Mouse (Mus musculus) frontal cortex, adult 2 months (tissue): ENCODE results near the gene Nol3. TPM values are rescaled to one million over a fixed set of nuclear protein-coding genes. Genes with fewer than 3 reads are reported as not detected.
A peak's percentile ranks its signal among the peaks of the same experiment; 100 is the strongest.
"Not testable (repeated sequence)": the region's sequence is repeated elsewhere in the genome, so short reads cannot be mapped to it uniquely, and the experiment has no call there.

Experiments used
- DNase-seq, 2 experiments: peaks; one replicate each; pipeline ENCODE4 v3.0.0; 2022; ENCODE audit warnings: low spot score in 1 of 2; ENCODE audit errors: extremely low spot score in 1 of 2
- polyA plus RNA-seq: library from polyadenylated mRNA; depleted of rRNA; stranded (reverse); fragments of >200 nt; gene quantifications from 2 replicates; pipeline ENCODE4 v1.2.3, GENCODE M21; 2012

Gene Nol3
- polyA plus RNA-seq, 1 experiment, result 13.4 TPM

DNA sequence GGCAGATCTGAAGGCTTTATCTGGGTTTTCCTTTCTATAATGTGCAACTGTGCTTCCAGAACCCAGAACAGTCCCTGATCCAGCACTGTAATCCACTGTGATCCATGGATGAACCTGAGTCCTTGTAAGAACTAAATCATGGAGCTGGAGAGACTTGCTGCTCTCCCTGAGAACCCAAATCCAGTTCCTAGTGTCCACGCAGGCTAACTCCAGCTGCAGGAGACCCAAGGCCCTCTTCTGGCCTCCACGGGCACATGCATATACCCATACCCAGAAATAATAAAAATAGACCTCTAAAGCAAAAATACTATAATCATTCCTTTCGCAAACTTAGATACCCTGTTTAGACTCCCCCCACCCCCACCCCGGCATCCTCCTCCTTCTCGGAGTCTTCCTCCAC, 12.3 kb downstream of the Nol3 start:
- DNase-seq, result no peak

DNA sequence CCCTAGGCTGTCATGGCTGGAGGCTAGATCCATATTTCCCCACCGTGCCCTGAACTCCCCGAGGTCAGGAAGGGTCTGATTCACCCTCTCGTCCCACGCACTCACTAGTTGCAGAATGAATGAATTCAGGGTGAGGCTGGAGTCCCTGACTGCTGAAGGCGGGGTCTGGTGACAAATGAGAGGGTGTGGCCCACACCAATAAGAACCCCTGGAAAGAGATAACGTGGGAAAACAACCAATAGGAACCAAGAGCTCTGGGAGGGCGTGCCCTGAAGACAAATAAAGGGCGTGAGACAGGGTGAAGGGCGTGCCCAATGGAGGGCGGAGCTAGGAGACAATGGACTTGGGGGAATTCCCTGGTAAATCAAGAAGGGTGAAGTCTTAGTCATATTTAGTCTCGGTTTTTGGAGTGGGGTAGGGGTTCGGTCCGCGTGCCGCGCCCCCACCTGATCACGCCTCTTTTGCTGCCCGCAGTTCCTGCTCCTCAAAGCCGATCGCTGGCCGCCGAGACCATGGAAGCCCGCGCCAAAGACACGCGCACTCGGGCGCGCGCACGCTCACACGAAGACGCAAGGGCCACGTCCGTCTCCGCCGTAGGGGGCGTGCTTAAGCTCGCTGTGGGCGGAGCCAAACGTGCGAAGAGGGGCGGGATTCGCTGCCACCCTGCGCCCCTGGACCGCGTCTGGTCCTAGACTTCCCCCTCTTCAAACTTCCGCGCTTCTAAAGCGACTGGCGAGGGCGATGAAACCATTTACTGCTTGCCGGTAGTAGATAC, 13.2 kb downstream of the Nol3 start:
- DNase-seq, result peak; percentile 90 to 95

DNA sequence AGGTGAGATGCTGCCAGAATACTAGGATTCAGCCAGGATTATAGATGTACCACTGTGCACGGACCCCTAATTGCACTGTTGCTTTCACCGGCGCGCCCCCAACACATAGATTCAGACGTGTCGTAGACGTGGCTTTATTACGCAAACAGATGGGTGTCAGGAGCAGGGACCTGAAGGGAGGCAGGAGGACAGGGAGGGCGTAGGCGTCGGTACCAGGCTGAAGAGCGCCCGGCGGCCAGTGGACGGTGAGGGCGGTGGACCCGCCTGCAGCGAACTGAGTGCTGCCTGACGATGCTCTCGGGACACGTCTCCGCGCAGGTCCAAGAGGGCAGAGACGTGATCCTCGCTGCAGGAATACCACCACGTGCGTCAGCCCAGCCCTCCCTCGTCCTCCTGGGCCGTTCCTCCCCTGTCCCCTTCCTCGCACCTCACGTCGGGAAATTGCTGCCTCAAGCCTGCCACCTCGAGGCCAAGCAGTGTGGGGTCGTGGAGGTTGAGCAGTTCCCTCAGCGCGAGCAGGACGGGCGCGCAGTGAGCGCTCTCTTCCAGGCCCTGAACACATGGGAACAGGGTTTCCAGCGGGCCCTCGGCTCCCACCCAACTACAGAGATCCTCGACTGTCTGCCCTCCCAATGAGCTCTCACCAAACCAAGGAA, 14.0 kb downstream of the Nol3 start, which contains the start of gene 4931428F04Rik:
4931428F04Rik (minus strand) TSS at position 60 of the 656 bp plus-strand sequence.
- DNase-seq, result no peak

DNA sequence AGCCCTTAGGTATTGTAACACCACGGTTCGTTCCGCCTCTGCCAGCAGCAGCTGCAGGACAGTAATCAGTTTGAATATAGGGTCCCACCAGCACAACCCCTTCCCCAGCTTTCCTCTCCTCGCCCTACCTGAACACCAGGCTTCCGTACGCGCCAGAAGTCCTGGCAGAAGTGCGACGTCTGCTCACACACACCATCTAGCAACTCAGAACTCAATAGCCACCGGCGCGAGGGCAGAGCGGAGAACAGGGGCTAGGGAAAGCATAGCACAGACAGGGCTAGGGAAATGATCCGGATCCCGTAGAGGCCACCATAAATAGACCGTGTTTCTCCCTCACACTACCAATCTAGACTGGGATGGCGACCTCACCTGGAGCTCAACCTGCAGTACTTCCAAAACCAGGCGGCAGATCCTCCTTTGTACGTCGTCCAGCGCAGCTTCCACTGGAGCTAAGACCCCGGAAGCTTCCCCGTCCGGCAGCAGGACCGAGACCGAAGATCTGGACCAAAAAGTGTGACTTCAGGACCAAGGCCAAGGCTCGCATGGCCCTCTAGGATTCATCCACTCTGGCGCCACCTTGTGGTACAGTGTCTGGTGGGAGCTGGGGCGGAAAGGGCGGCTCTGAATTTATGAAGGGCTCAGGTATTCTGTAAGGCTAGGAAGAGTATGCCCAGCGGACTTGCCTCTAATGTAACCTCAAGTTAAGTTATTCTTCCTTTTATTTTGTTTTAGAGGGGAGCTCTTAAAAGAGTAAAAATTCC, 14.8 kb downstream of the Nol3 start:
- peak in 1 of 2 experiments; percentile 86 for DNase-seq

DNA sequence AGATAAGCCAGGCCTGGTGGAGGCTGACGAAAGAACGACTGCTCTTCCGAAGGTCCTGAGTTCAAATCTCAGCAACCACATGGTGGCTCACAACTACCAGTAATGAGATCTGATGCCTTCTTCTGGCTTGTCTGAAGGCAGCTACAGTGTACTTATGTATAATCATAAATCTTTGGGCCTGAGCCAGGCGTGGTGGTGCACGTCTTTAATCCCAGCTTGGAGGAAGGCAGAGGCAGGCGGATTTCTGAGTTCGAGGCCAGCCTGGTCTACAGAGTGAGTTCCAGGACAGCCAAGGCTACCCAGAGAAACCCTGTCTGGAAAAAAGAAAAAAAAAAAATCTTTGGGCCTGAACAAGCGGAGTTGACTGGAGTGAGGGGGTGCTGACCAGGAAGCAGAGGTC, 15.4 kb downstream of the Nol3 start:
- not testable (repeated sequence) for DNase-seq

DNA sequence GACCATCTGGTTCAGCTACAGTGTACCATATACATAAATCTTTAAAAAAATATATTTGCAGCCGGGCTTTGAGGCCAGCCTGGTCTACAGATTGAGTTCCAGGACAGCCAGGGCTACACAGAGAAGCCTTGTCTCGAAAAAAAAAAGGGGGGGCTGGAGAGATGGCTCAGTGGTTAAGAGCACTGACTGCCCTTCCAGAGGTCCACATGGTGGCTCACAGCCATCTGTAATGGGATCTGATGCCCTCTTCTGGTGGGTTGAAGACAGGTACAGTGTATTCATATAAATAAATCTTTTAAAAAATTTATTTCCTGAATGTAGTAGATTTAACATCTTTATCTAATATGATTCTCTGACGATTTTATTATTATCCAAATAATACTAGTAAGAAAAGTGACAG, 15.9 kb downstream of the Nol3 start:
- DNase-seq, result not testable (repeated sequence)

DNA sequence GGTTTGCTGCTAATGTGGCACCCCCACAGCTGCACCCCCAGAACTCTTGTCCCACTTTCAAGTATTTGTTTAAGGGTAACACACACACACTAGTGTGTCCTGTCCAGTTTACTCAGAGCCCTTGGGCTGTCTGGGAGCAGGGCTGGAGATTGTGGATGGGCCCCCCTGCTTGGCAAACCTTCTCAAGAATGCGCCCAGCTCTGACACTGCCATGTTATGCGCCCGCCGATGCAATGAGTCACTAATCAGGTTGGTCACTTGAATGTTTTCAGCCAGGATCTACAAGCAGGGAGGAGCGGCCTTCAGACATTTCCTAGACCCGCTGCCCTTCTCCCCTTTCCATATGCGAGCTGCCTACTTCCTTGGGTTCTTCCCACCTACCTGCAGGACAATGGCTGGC, 16.5 kb downstream of the Nol3 start:
- DNase-seq, result no peak

DNA sequence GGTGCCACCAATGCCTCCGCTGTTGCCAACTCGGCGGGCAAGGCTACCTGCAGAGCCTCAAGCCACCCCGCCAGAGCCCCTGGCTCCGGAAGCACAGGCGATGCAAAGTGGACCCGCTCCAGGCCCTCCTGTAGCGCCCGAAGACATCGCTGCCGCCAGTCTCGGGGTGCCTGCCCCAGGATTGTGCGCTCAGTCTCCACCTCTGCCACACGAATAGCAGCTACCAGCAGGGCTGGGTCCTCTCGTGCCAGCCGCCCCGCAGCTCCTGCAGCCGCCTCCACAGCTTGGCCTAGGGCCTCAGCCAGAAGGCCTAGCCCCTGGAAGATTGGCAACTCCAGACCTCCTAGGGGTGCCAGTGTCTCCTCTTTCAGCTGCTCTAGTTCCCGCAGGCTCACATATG, 17.5 kb downstream of the Nol3 start:
- DNase-seq, result no peak

DNA sequence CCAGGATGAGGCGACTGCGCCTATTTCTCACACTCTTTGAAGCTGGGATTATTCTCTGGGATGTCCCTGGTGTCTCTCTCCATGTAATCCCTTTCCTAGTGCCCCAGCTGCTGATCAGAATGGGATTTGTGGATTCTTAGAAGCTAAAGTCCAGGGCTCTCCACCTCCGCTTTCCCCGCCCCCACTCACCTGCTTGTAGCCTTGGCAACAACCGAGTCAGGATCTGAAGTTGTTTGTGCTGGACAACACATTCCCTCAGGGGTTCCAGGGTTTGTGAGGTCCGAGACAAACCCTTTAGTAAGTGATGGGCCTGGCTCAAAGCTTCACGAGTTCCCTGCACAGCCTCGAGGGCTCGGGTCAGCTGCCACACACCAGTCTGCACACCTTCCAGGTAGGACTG, 18.8 kb downstream of the Nol3 start:
- DNase-seq, result no peak

DNA sequence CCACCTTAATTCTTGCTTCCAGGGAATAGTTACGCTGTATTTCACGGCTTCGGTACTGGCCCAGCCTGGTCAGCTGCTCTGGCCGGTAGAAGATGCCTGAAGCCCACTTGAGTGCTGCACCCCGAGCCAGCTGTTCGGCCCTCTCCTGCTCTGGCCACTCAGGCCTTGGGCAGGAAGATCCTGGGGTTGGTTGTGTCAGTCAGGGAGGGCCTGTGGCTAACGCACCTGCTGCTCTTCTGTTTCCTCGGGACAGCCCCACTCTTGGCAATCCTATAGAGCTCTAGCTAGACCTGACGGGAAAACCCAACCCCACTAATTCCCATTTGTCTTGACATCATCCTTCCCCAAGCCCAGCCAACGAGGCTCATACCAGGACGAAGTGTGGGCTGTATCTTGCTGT, 19.3 kb downstream of the Nol3 start:
- DNase-seq, result no peak

DNA sequence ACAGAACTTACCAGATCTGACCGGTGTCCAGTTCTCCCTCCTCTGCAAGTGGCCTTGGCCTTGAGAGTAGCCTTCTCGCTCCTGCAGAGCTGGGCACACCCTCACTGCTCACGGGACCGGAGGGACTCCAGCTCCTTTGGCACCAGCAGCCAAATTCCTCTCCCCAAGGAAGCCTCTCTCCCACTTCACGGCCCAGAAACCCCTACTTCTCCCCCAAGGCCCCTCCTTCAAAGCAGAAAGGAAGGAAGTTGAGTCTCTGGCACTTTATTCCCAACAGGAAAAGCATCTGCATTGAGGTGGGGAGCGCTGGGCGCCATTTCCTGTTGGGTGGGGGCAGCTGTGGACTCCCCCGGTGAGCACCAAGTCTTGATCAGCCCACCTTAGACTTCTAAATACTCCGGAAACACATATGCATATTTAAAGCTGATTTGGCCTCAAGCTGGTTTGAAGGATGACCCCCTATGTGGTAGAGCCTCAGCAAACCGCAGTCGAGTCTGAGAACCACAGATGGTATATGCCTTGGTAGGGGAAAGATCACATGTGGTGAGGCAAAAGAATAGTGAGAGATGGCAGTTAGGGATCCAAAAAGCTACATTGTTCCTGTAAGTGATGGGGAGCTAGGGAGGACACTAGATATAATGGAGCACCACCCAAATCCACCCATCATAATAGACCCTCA, 20.1 kb downstream of the Nol3 start, which contains the start of gene Exoc3l:
Exoc3l (minus strand) TSS at position 207 of the 679 bp plus-strand sequence.
- DNase-seq, result no peak

DNA sequence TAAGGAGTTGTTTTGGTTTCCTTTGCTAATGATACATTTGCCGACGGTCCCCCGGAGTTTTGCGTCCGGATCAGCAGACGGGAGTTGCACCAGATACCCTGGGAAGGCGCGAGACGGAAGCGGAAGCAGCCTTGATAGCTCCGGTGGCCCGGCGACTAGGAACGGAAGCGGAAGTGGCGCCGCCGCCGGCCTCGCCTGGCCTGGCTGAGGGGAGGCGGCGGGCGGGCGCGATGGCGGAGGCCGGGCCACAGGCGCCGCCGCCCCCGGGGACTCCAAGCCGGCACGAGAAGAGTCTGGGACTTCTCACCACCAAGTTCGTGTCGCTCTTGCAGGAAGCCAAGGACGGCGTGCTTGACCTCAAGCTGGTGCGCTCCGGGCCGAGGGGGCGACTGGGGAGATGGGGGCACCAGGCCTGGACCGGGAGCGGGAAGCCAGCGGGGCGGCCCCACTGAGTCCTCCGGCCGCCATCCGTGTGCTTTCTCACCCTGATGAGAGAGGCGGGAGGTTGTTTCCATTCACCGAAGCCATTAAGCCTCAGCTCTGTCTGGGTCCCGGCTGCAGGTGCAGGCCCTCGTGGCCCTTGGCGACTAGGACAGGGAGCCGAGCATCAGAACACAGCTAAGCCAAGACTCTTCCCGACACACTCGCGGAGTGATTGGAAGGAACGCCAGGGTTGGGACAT, 21.7 kb downstream of the Nol3 start, which contains the start of gene E2f4:
E2f4 (plus strand) TSS at position 153 of the 682 bp plus-strand sequence.
- peak; percentile 81 to 96 for DNase-seq

DNA sequence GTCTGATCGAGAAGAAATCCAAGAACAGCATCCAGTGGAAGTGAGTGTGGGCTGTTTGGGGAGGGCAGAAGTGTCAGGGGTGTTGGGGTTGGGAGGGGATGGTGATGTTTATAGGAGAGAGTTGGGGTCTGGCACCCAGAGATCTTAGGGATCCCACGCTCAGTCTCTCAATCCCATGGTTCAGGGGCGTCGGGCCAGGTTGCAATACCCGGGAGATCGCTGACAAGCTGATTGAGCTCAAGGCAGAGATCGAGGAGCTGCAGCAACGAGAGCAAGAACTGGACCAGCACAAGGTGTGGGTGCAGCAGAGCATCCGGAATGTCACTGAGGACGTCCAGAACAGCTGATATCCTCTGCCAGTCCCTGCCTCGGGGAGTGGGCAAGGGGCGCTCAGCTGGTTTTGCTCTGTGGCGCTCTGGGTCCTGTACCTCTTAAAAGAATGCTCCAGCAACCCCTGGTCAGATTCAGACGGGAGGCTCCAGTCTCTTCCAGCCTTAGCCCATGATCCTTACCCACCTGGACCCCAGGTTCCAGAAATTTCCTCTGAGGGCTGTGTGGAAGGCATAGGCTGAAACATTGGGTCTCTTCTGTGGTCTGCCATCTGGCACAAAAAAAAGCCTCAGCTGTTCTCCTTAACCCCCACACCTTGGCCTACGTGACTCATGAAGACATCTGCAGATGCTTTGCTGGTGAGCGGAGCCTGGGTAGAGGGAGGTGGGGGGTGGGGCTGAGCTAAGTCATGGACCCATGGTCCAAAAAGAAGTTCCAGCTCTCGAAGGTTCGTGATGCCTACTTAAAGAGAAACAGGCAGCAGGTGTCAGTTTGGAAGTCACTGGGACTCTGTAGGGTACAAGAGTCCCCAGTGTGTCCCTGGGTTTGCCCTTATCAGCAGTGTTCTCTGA, 22.7 kb downstream of the Nol3 start:
- DNase-seq, result no peak

DNA sequence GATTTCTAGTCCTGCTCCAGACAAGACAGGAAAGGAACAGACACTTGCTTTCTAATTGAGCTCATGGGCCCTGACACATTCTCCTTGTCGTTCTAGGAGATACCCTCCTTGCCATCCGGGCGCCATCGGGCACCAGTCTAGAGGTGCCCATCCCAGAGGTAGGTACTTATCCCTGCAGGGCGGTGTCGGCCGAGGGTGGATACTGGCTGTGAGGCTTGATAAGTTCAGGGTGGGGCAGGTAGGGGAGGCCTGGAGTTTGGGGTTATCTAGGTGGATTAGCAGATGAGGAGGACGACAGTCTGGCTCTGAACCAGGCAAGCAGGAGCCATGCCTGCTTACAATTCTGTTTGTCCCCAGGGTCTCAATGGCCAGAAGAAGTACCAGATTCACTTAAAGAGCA, 24.0 kb downstream of the Nol3 start:
- no peak for DNase-seq

DNA sequence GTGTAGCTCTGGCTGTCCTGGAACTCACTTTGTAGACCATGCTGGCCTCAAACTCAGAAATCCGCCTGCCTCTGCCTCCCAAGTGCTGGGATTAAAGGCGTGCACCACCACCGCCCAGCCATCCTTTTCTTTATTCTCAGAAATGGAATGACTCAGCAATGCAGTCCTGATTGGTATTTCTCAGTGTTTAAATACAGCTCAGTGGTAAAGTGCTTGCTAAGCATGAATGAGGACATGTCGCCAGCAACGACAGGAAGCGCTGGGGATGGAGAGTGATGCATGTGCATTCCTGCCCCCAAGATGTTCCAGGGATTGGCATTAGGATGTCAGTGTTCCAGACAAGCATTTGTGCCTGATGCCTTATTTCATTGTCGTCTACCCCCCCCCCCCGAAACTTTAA, 27.5 kb downstream of the Nol3 start:
- DNase-seq, result no peak

DNA sequence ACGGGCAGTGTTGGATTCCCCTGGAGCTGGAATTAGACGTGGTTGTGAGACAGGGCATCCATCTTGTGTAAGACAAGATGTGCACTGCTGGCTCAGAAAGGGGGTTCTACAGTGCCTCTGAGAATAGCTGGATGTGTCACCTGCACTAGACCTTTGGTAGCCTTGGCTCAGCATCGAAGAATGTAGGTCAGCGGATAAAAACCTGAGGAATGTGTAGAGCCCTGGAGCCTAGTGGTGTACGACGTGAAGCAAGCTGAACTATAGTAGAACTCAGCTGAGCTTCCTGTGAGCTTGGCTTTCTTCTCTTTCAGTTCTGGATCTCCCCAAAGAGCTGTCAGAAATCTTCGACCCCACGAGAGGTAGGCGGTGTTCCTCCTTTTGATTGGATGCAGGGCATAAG, 27.9 kb downstream of the Nol3 start:
- DNase-seq, result no peak

DNA sequence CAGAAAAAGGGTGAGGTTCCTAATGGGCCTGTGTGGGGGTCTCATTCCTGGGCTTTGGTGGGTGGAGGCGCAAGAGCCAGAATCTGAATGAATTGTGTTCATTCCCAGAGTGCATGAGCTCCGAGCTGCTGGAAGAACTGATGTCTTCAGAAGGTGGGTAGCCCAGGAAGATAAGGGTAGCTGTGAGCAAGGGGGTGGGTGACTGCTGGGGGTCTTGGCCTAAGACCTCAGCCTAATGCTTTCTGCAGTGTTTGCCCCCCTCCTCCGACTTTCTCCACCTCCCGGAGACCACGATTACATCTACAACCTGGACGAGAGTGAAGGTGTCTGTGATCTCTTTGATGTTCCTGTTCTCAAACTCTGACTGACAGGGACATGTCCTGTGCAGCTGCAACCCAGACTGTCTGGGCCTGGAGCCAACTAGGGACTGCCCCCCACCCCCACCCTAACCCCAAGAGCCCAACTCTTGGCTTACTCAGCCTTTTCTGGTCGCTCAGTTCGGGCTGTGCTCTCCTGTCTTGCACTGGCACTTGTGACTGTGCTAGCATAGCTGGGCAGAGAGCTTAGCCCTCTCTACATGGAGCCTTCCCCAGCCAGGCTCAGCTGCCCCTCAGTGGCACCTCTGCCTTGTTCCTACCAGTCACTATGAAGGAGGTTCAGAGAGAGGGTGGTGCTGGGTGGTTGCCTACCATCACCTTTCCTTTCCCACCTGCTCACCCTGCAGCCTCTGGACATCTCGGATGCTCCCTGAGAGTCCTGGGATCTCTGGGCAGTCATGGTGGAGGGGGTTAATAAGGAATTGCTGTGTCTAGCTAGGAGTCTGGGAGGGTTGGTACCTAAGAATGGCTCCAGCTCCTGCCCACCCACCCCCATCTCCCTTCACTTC, 28.6 kb downstream of the Nol3 start:
- DNase-seq, result no peak
